ENCODE assay signal across 15 mouse cellular contexts in the genomic region with DNA sequence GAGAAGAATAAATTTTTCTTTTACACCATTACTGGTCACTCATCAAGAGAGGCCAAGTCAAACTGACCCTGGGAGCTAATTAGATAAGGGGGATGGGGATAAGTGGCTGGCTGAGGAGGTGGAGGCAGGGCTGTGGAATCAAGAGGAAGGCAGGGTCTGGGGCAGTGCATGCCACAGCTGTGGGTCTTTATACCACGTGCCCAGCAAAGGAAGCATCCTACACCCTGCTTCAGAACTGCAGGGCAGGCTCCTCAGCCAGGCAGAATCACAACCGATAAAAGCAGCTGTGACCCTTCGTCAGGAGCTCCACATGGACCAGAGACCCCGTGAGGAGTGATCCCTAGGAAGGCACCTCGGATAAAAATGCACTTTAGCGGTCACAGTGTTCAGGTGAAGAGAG. TPM values are rescaled to one million over a fixed set of nuclear protein-coding genes. Genes with fewer than 3 reads are reported as not detected.
"Had no signal": no experiment of that assay in that cellular context is flagged by ENCODE, and none has a peak within 500 bp of the region (broad histone marks: within the 10 kb centered on the region; RNA-seq: fewer than 3 reads in every experiment).

No protein-coding gene starts in this region.

- H3K9me3 ChIP-seq: limb, embryonic 15.5 days; liver, embryonic 12.5 days; midbrain, embryonic 12.5 days; neural tube, embryonic 12.5 days had no signal

- H3K9ac ChIP-seq: limb, embryonic 15.5 days; liver, embryonic 12.5 days; midbrain, embryonic 12.5 days; neural tube, embryonic 12.5 days had no signal

- H3K4me2 ChIP-seq: limb, embryonic 15.5 days; liver, embryonic 12.5 days; midbrain, embryonic 12.5 days; neural tube, embryonic 12.5 days had no signal

- DNase-seq: kidney, adult 9 months; left cerebral cortex, postnatal 4 days; lung, postnatal 10 days; spleen, adult 18-20 months; thymus, postnatal 36 days had no signal

- H3K36me3 ChIP-seq: limb, embryonic 15.5 days; liver, embryonic 12.5 days; midbrain, embryonic 12.5 days; neural tube, embryonic 12.5 days had no signal

- H3K4me1 ChIP-seq: limb, embryonic 15.5 days; liver, embryonic 12.5 days; midbrain, embryonic 12.5 days; neural tube, embryonic 12.5 days had no signal

- ATAC-seq: intestine, embryonic 16.5 days; liver, embryonic 12.5 days had no signal

- H3K4me3 ChIP-seq: limb, embryonic 15.5 days; liver, embryonic 12.5 days; midbrain, embryonic 12.5 days; neural tube, embryonic 12.5 days had no signal

- H3K27me3 ChIP-seq: limb, embryonic 15.5 days; liver, embryonic 12.5 days; midbrain, embryonic 12.5 days; neural tube, embryonic 12.5 days had no signal

- H3K27ac ChIP-seq: limb, embryonic 15.5 days; liver, embryonic 12.5 days; midbrain, embryonic 12.5 days; neural tube, embryonic 12.5 days had no signal

RNA-seq across cellular contexts. Expression of a gene that starts 13.1 kb away (rescaled TPM):
- total RNA-seq: megakaryocyte-erythroid progenitor cell, adult 5-6 weeks; neutrophil, adult 5-6 weeks had no signal
- polyA plus RNA-seq: large intestine, adult 2 months; liver, embryonic 16.5 days; thymus, postnatal 0 days had no signal
